Mouse (Mus musculus): ENCODE measurements around the gene Ppp4c. TPM values are rescaled to one million over a fixed set of nuclear protein-coding genes. Genes with fewer than 3 reads are reported as not detected.

The Ppp4c gene
- total RNA-seq, 1 experiment, result 291 TPM

GRCm38 (mm10) chr7:126809723-126810369 is 17.6 kb upstream of the Ppp4c start:
- in situ Hi-C loops (cut with MboI; ENCODE audit: low sequenced_read_pairs in 2 of 2, unreplicated experiment in 2 of 2), result no loop called here

DNA sequence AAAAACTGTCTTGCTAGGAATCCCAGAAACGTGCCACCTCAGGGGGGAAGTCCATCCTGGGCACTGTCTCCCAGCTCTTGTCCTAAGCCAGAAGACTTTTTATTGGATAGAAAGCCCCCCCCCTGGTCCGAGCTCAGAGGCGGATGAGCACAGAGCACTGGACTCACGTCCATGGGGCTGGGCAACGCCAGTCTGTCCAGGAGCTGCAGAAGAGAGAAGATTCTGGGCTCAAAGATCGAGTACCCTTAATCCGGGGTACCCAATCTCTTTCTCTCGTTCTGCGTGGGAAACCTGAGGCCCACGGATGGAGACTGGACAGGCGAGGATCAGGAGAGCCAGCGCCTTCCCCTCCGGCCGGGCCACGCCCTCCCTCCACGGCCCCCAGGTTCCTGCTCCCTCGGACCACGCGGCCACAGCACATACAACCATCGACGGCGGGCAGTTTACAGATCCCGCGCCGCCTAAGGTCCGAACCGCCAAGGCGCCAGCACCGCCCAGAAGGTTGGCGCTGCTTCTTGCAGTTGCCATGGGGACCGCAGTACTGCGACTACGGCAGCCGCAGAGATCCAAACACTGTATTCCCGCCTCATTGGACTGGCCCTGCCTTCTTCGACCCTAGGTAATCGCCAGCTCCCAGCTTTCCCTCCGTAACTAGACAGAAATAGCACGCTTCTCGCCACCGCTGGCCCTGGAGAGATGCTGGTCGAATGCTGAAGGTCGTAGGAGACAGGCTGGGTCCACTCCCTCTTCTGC is 16.6 kb upstream of the Ppp4c start:
- Histone ChIP-seq H3K9ac (ENCODE audit: insufficient read depth, low read depth, low read length, poor library complexity, severe bottlenecking) (peak overlapping the region; percentile 94), H3K4me1 (ENCODE audit: control insufficient read depth in 2 of 2, insufficient read depth in 2 of 2, low read length in 2 of 2, poor library complexity in 1 of 2) (peaks cover 5 to 15% of the 10 kb centered on the region in 2 experiments; a peak in 3 of 4 replicates), H3K9me3 (ENCODE audit: control insufficient read depth, insufficient read depth, low read depth, low read length) (no peaks in the 10 kb centered on the region), H3K27ac (ENCODE audit: insufficient read depth, low read depth, low read length, poor library complexity, severe bottlenecking) (no peak overlapping the region), H3K36me3 (ENCODE audit: control insufficient read depth, insufficient read depth, low read length, poor library complexity, severe bottlenecking) (peaks cover 3% of the 10 kb centered on the region; the same call in 1 of the 2 replicates), H3K4me3 (ENCODE audit: insufficient read depth in 1 of 2, low read depth in 1 of 2, low read length in 2 of 2, poor library complexity in 1 of 2, severe bottlenecking in 1 of 2) (peak overlapping the region; percentile 55 to 87)
- TF ChIP-seq ZNF384 (IDR thresholded peaks at IDR 0.05; ENCODE audit: low read depth, low read length) (no peak), MAFK (IDR thresholded peaks at IDR 0.05; ENCODE audit: insufficient read depth, low read depth, low read length) (no peak), ZC3H11A (IDR thresholded peaks at IDR 0.05; ENCODE audit: borderline replicate concordance, low read depth, low read length) (no peak), HCFC1 (IDR thresholded peaks at IDR 0.05; ENCODE audit: borderline replicate concordance, insufficient read depth, low read length) (0 out of 2 replicates have a peak, but pooled peaks have one; percentile 58), CHD2 (IDR thresholded peaks at IDR 0.05; ENCODE audit: low read depth, low read length) (no peak)
- peak; percentile 68 for DNase-seq (ENCODE audit: low read depth, low spot score)
- in situ Hi-C loops (cut with MboI; ENCODE audit: low sequenced_read_pairs in 2 of 2, unreplicated experiment in 2 of 2), result no loop called here

More at GRCm38 (mm10) chr7:126809723-126810369, 17.6 kb upstream of the Ppp4c start:
- TF ChIP-seq ZNF384 (IDR thresholded peaks at IDR 0.05; ENCODE audit: low read depth, low read length) (no peak), ZC3H11A (IDR thresholded peaks at IDR 0.05; ENCODE audit: borderline replicate concordance, low read depth, low read length) (no peak), HCFC1 (IDR thresholded peaks at IDR 0.05; ENCODE audit: borderline replicate concordance, insufficient read depth, low read length) (no peak), MAFK (IDR thresholded peaks at IDR 0.05; ENCODE audit: insufficient read depth, low read depth, low read length) (peak; percentile 61)
- DNase-seq (ENCODE audit: low read depth, low spot score), result no peak
- H3K36me3 ChIP-seq (ENCODE audit: control insufficient read depth, insufficient read depth, low read length, poor library complexity, severe bottlenecking), result peaks cover 3% of the 10 kb centered on the region; the same call in 1 of the 2 replicates
- H3K27ac ChIP-seq (ENCODE audit: insufficient read depth, low read depth, low read length, poor library complexity, severe bottlenecking), result no peak overlapping the region
- H3K9ac ChIP-seq (ENCODE audit: insufficient read depth, low read depth, low read length, poor library complexity, severe bottlenecking), result peak overlapping the region; percentile 22; the same call in 1 of the 2 replicates
- H3K9me3 ChIP-seq (ENCODE audit: control insufficient read depth, insufficient read depth, low read depth, low read length), result no peaks in the 10 kb centered on the region
- peak overlapping the region; percentile 53 to 87; a peak in 3 of 4 replicates for H3K4me3 ChIP-seq (ENCODE audit: insufficient read depth in 1 of 2, low read depth in 1 of 2, low read length in 2 of 2, poor library complexity in 1 of 2, severe bottlenecking in 1 of 2)
- H3K4me1 ChIP-seq (ENCODE audit: control insufficient read depth in 2 of 2, insufficient read depth in 2 of 2, low read length in 2 of 2, poor library complexity in 1 of 2), result peaks cover 5 to 22% of the 10 kb centered on the region in 2 experiments; a peak in 3 of 4 replicates

GRCm38 (mm10) chr7:126807405-126807804 is 15.1 kb upstream of the Ppp4c start:
- no peak overlapping the region for H3K27ac ChIP-seq (ENCODE audit: insufficient read depth, low read depth, low read length, poor library complexity, severe bottlenecking)
- in situ Hi-C loops (cut with MboI; ENCODE audit: low sequenced_read_pairs in 2 of 2, unreplicated experiment in 2 of 2), result no loop called here
- DNase-seq (ENCODE audit: low read depth, low spot score), result no peak
- peaks cover 0 to 6% of the 10 kb centered on the region in 2 experiments; a peak in 2 of 4 replicates for H3K4me1 ChIP-seq (ENCODE audit: control insufficient read depth in 2 of 2, insufficient read depth in 2 of 2, low read length in 2 of 2, poor library complexity in 1 of 2)
- no peaks in the 10 kb centered on the region for H3K9me3 ChIP-seq (ENCODE audit: control insufficient read depth, insufficient read depth, low read depth, low read length)
- no peak overlapping the region for H3K9ac ChIP-seq (ENCODE audit: insufficient read depth, low read depth, low read length, poor library complexity, severe bottlenecking)
- no peak overlapping the region for H3K4me3 ChIP-seq (ENCODE audit: insufficient read depth in 1 of 2, low read depth in 1 of 2, low read length in 2 of 2, poor library complexity in 1 of 2, severe bottlenecking in 1 of 2)
- TF ChIP-seq ZNF384 (IDR thresholded peaks at IDR 0.05; ENCODE audit: low read depth, low read length) (no peak), MAFK (IDR thresholded peaks at IDR 0.05; ENCODE audit: insufficient read depth, low read depth, low read length) (peak; percentile 59; the same call in 1 of the 2 replicates)
- peaks cover 6% of the 10 kb centered on the region; the same call in 1 of the 2 replicates for H3K36me3 ChIP-seq (ENCODE audit: control insufficient read depth, insufficient read depth, low read length, poor library complexity, severe bottlenecking)

- DNase-seq (ENCODE audit: low read depth, low spot score), result no peak
- Histone ChIP-seq H3K4me3 (ENCODE audit: insufficient read depth in 1 of 2, low read depth in 1 of 2, low read length in 2 of 2, poor library complexity in 1 of 2, severe bottlenecking in 1 of 2) (no peak overlapping the region), H3K4me1 (ENCODE audit: control insufficient read depth in 2 of 2, insufficient read depth in 2 of 2, low read length in 2 of 2, poor library complexity in 1 of 2) (peaks cover 0 to 6% of the 10 kb centered on the region in 2 experiments; a peak in 2 of 4 replicates), H3K27ac (ENCODE audit: insufficient read depth, low read depth, low read length, poor library complexity, severe bottlenecking) (no peak overlapping the region), H3K9me3 (ENCODE audit: control insufficient read depth, insufficient read depth, low read depth, low read length) (no peaks in the 10 kb centered on the region), H3K9ac (ENCODE audit: insufficient read depth, low read depth, low read length, poor library complexity, severe bottlenecking) (no peak overlapping the region), H3K36me3 (ENCODE audit: control insufficient read depth, insufficient read depth, low read length, poor library complexity, severe bottlenecking) (peaks cover 6% of the 10 kb centered on the region; the same call in 1 of the 2 replicates)
- TF ChIP-seq CHD2 (IDR thresholded peaks at IDR 0.05; ENCODE audit: low read depth, low read length) (no peak), ZNF384 (IDR thresholded peaks at IDR 0.05; ENCODE audit: low read depth, low read length) (no peak), HCFC1 (IDR thresholded peaks at IDR 0.05; ENCODE audit: borderline replicate concordance, insufficient read depth, low read length) (no peak), MAFK (IDR thresholded peaks at IDR 0.05; ENCODE audit: insufficient read depth, low read depth, low read length) (no peak), ZC3H11A (IDR thresholded peaks at IDR 0.05; ENCODE audit: borderline replicate concordance, low read depth, low read length) (no peak)
- in situ Hi-C loops (cut with MboI; ENCODE audit: low sequenced_read_pairs in 2 of 2, unreplicated experiment in 2 of 2), result no loop called here
These were observed 14.7 kb upstream of the Ppp4c start for GRCm38 (mm10) chr7:126806956-126807355.
